Mouse (Mus musculus) cerebellum, adult (tissue): ENCODE data around the gene Sptbn2.

Experiments
- ATAC-seq: cut with Nextera tagmentation; 2 replicates; pipeline ENCODE4 v1.9.2; 2017; ENCODE audit warnings: mild to moderate bottlenecking, moderate library complexity, mixed read lengths; ENCODE audit not compliant: insufficient number of reproducible peaks, low FRiP score, low TSS enrichment

Sptbn2 gene

GRCm38 (mm10) chr19:4762876-4763275, 51.9 kb downstream of the Sptbn2 start:
- ATAC-seq, result no peak

GRCm38 (mm10) chr19:4767507-4768148, 56.7 kb downstream of the Sptbn2 start:
- ATAC-seq, result no peak

- no peak for ATAC-seq
Measured at GRCm38 (mm10) chr19:4772785-4773184, 61.8 kb downstream of the Sptbn2 start.

- no peak for ATAC-seq
Measured at GRCm38 (mm10) chr19:4782891-4783290, 71.9 kb downstream of the Sptbn2 start.

GRCm38 (mm10) chr19:4785206-4785605, 74.2 kb downstream of the Sptbn2 start:
- no peak for ATAC-seq

GRCm38 (mm10) chr19:4786313-4786712, 75.3 kb downstream of the Sptbn2 start:
- ATAC-seq, result no peak

- ATAC-seq, result 0 out of 2 replicates have a peak, but pooled peaks have one; percentile 28
Measured at GRCm38 (mm10) chr19:4793281-4793830, 82.4 kb downstream of the Sptbn2 start.

GRCm38 (mm10) chr19:4793831-4794422, 83.0 kb downstream of the Sptbn2 start, which contains the start of gene Rbm4:
TSS of gene Rbm4 (minus strand) at chr19:4793901.
- ATAC-seq, result peak; percentile 100

GRCm38 (mm10) chr19:4795929-4796328, 85.0 kb downstream of the Sptbn2 start:
- no peak for ATAC-seq

- no peak for ATAC-seq
Measured at GRCm38 (mm10) chr19:4797846-4798245, 86.9 kb downstream of the Sptbn2 start.

GRCm38 (mm10) chr19:4799083-4799482, 88.1 kb downstream of the Sptbn2 start:
- no peak for ATAC-seq
